Mouse (Mus musculus): ENCODE data around the gene Shisa3. TPM values are rescaled to one million over a fixed set of nuclear protein-coding genes. Genes with fewer than 3 reads are reported as not detected.

Gene Shisa3
- 0.53 and 0.68 TPM in 2 replicates for polyA plus RNA-seq (2012; rRNA removed)

DNA sequence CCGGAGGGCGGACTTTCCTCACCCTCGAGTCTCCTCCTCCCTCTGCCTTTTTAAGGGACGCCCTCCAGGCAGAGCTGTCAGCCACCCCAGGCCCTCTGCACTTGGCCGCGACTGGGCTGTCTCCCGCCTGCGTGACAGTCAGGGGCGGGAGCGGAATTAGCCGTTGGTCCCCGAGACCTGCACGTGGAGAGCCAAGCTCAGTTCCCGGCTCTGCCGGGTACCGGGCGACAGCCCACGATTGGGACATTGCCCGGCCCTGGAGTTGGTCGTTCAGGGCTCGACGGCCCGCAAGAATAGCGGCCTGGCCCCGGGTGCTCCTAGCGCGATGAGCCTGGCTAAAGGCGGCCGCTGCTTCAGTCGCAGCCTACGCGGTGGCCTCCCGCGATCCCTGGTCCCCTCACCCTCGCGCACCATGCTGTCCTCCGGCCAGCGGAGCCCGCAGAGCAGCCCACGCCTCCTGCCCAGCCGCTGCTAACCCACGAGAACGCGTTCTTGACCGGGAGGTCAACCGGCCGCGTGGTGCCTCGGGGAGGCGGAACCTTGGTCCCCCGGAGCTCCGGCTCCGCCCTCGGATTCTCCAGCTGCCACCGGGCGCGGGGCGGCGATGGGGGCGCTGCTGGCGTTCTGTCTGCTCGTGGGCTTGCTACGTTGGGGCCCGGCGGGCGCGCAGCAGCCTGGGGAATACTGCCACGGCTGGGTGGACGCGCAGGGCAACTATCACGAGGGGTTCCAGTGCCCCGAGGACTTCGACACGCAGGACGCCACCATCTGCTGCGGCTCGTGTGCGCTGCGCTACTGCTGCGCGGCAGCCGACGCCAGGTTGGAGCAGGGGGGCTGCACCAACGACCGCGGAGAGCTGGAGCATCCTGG, at the start of gene Shisa3:
TSS of gene Shisa3 (plus strand) at position 79 of the 870 bp plus-strand sequence.
- peak; percentile 18 for DNase-seq
- under 1% methylated on average over 86 of the region's 86 CpGs for WGBS
- no peak for TF ChIP-seq CTCF (IDR thresholded peaks at IDR 0.05; ENCODE audit: borderline replicate concordance, control insufficient read depth, extremely low read depth, insufficient read depth, low read length, poor library complexity)
- Histone ChIP-seq H3K27ac (ENCODE audit: control insufficient read depth, insufficient read depth, low read length) (no peak within 1 kb of the TSS), H3K4me3 (ENCODE audit: control insufficient read depth, insufficient read depth, low read length) (peak within 1 kb of the TSS; percentile 25), H3K4me1 (replicated peaks; ENCODE audit: control insufficient read depth, insufficient read depth, low read length) (peaks cover 11% of the 10 kb centered on the region; the same call in 1 of the 2 replicates), H3K27me3 (ENCODE audit: control insufficient read depth, insufficient read depth, low read length) (peaks cover 29% of the 10 kb centered on the region), H3K36me3 (ENCODE audit: control insufficient read depth, insufficient read depth, low read length) (no peaks in the 10 kb centered on the region)

DNA sequence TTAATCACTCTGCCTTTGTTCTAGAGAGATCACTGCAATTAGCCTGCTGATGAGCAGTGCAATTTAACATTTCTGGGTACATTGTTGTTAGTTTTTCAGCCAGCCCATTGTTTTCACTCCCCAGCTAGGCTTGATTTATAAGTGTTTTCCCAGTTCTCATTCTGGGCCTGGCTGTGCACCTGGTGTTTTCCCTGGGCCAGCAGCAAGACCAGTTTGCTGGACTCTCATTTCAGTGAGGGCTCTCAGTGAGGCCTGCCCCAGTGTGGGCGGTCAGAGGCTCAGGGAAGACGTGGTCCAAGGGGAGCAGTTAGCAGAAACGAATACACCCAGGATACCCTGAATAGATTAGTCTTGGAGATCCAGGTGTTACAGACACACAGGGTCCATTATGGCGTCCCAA, 49.0 kb upstream of the Shisa3 start:
- TF ChIP-seq POLR2A (IDR thresholded peaks at IDR 0.05; ENCODE audit: control insufficient read depth, extremely low read depth, insufficient read depth, low read length, poor library complexity) (no peak), CTCF (IDR thresholded peaks at IDR 0.05; ENCODE audit: borderline replicate concordance, control insufficient read depth, extremely low read depth, insufficient read depth, low read length, poor library complexity) (no peak)
- Histone ChIP-seq H3K4me1 (replicated peaks; ENCODE audit: control insufficient read depth, insufficient read depth, low read length) (no peaks in the 10 kb centered on the region), H3K27me3 (ENCODE audit: control insufficient read depth, insufficient read depth, low read length) (no peaks in the 10 kb centered on the region), H3K4me3 (ENCODE audit: control insufficient read depth, insufficient read depth, low read length) (no peak overlapping the region), H3K36me3 (ENCODE audit: control insufficient read depth, insufficient read depth, low read length) (no peaks in the 10 kb centered on the region), H3K27ac (ENCODE audit: control insufficient read depth, insufficient read depth, low read length) (no peak overlapping the region)
- 96% methylated on average over 4 of the region's 4 CpGs for WGBS
- DNase-seq = no peak

DNA sequence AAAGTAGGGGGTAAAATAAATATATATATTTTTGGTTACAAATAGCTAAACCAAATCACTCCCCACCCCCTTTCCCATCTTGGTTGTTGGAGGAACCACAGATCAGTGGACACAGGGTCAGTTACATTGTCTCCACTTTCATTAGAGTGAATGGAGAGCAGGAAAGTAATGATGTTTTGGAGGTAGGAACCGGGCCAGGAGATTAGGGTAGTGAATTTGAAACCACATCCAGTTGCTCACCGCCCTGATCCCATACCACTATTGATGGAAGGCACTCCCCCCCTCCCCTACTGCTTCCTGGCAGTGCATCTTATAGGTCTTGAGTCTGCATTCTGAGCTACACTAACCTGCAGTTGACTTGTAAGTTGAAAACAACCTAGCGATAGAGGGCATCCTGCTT, 48.6 kb upstream of the Shisa3 start:
- Histone ChIP-seq H3K4me3 (ENCODE audit: control insufficient read depth, insufficient read depth, low read length) (no peak overlapping the region), H3K4me1 (replicated peaks; ENCODE audit: control insufficient read depth, insufficient read depth, low read length) (no peaks in the 10 kb centered on the region), H3K27ac (ENCODE audit: control insufficient read depth, insufficient read depth, low read length) (no peak overlapping the region), H3K36me3 (ENCODE audit: control insufficient read depth, insufficient read depth, low read length) (no peaks in the 10 kb centered on the region), H3K27me3 (ENCODE audit: control insufficient read depth, insufficient read depth, low read length) (no peaks in the 10 kb centered on the region)
- DNase-seq = no peak
- 93% methylated on average over 3 of the region's 3 CpGs for WGBS
- TF ChIP-seq CTCF (IDR thresholded peaks at IDR 0.05; ENCODE audit: borderline replicate concordance, control insufficient read depth, extremely low read depth, insufficient read depth, low read length, poor library complexity) (no peak), POLR2A (IDR thresholded peaks at IDR 0.05; ENCODE audit: control insufficient read depth, extremely low read depth, insufficient read depth, low read length, poor library complexity) (no peak)

DNA sequence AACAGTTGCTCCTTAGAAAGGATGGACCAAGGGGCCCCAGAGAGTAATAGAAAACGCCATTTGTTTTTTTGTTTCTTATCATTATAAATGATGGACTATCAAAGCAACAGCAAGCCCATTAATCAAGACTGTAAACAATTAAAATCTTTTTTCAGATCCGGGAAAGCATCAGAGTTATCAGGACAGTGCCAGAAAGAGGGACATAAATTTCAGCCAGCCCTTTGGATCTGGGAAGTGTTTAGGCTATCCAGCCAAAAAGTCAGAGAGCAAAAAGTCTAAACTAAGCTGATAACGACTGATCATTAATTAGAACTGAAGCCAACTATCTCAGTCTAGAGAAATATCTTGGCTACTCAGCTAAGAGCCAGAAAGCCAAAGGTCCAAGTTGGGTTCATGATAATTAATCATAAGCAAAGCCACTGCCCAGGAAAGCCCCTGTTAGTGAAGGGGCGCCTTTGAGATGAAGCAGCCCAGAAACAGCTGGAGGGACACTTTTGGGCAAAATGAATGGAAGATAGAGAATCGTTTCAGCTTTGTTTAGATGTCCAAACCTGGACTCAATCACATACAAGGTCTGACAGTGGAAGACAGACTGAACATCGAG, 35.0 kb upstream of the Shisa3 start:
- 80% methylated on average over 6 of the region's 6 CpGs for WGBS
- Histone ChIP-seq H3K36me3 (ENCODE audit: control insufficient read depth, insufficient read depth, low read length) (no peaks in the 10 kb centered on the region), H3K4me1 (replicated peaks; ENCODE audit: control insufficient read depth, insufficient read depth, low read length) (no peaks in the 10 kb centered on the region), H3K27ac (ENCODE audit: control insufficient read depth, insufficient read depth, low read length) (no peak overlapping the region), H3K4me3 (ENCODE audit: control insufficient read depth, insufficient read depth, low read length) (no peak overlapping the region), H3K27me3 (ENCODE audit: control insufficient read depth, insufficient read depth, low read length) (no peaks in the 10 kb centered on the region)
- no peak for DNase-seq
- TF ChIP-seq CTCF (IDR thresholded peaks at IDR 0.05; ENCODE audit: borderline replicate concordance, control insufficient read depth, extremely low read depth, insufficient read depth, low read length, poor library complexity) = no peak
- TF ChIP-seq POLR2A (IDR thresholded peaks at IDR 0.05; ENCODE audit: control insufficient read depth, extremely low read depth, insufficient read depth, low read length, poor library complexity) = no peak

DNA sequence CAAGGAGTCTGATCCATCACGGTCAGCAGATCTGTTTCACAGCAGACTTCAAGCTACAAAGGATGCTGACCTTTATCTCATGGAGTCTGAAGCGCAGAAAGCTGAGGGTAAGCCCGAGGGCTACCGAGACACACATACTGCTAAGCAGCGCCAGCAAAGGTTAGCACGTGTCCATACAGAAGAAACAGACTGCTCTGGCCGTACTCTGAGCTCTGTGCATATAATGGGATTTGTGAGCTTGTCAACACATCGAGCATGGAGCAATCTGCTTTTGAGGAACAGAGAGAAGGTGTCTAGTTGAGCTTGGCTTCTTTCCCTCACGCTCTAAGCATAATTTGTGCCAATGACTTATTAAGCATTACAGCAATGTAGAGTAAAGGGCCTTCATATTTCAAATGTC, 33.6 kb upstream of the Shisa3 start:
- Histone ChIP-seq H3K27me3 (ENCODE audit: control insufficient read depth, insufficient read depth, low read length) (no peaks in the 10 kb centered on the region), H3K36me3 (ENCODE audit: control insufficient read depth, insufficient read depth, low read length) (no peaks in the 10 kb centered on the region), H3K4me1 (replicated peaks; ENCODE audit: control insufficient read depth, insufficient read depth, low read length) (no peaks in the 10 kb centered on the region), H3K4me3 (ENCODE audit: control insufficient read depth, insufficient read depth, low read length) (no peak overlapping the region), H3K27ac (ENCODE audit: control insufficient read depth, insufficient read depth, low read length) (no peak overlapping the region)
- DNase-seq = no peak
- TF ChIP-seq CTCF (IDR thresholded peaks at IDR 0.05; ENCODE audit: borderline replicate concordance, control insufficient read depth, extremely low read depth, insufficient read depth, low read length, poor library complexity) (no peak), POLR2A (IDR thresholded peaks at IDR 0.05; ENCODE audit: control insufficient read depth, extremely low read depth, insufficient read depth, low read length, poor library complexity) (no peak)
- 92% methylated on average over 9 of the region's 9 CpGs for whole genome bisulfite sequencing

DNA sequence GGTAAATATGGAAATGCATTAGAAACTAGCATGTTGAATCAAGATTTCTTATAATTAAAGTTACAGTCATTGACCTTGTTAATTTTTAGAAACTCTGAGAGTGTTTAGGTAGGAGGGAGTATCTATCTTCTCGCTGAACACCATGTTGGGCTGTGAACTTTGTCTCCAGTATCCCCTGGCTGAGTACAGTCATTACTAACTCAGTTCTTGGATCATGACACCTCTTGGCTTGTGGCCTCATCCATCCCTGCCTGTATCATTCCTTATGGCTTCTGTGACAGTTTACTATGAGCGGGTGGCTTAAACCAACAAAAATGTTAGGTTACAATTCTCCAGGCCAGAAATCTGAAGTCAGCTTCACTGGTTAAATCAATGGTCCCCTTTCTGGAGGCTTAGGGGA, 32.0 kb upstream of the Shisa3 start:
- DNase-seq = no peak
- H3K36me3 ChIP-seq (ENCODE audit: control insufficient read depth, insufficient read depth, low read length) = no peaks in the 10 kb centered on the region
- no peak overlapping the region for H3K4me3 ChIP-seq (ENCODE audit: control insufficient read depth, insufficient read depth, low read length)
- no peaks in the 10 kb centered on the region for H3K27me3 ChIP-seq (ENCODE audit: control insufficient read depth, insufficient read depth, low read length)
- TF ChIP-seq CTCF (IDR thresholded peaks at IDR 0.05; ENCODE audit: borderline replicate concordance, control insufficient read depth, extremely low read depth, insufficient read depth, low read length, poor library complexity) (no peak), POLR2A (IDR thresholded peaks at IDR 0.05; ENCODE audit: control insufficient read depth, extremely low read depth, insufficient read depth, low read length, poor library complexity) (no peak)
- no peak overlapping the region for H3K27ac ChIP-seq (ENCODE audit: control insufficient read depth, insufficient read depth, low read length)
- no peaks in the 10 kb centered on the region for H3K4me1 ChIP-seq (replicated peaks; ENCODE audit: control insufficient read depth, insufficient read depth, low read length)
- 96% methylated on average over 2 of the region's 2 CpGs for WGBS

Data from thymus, adult 2 months (tissue).